Mouse (Mus musculus) left cerebral cortex, postnatal 36 days (tissue): ENCODE data around the gene Olfr551. TPM values are rescaled to one million over a fixed set of nuclear protein-coding genes. Genes with fewer than 3 reads are reported as not detected.
"Not testable (repeated sequence)": the region's sequence is repeated elsewhere in the genome, so short reads cannot be mapped to it uniquely, and the experiment has no call there.

Experiments
- DNase-seq, 2 experiments: peaks; one replicate each; pipeline ENCODE4 v3.0.0; 2021 to 2022; ENCODE audit warnings: low spot score in 2 of 2, mixed read lengths in 1 of 2
- intact Hi-C: fragments of 180-260 bp; cut with DNase I; formaldehyde crosslinking; loops from one replicate; pipeline ENCODE4 v1.15.1; 2025
- total RNA-seq, 2 experiments: library from RNA; stranded (reverse); gene quantifications; 2 replicates each; pipeline ENCODE4 v1.2.3; 2021

The Olfr551 gene
- total RNA-seq: not detected

GRCm38 (mm10) chr7:102591786-102592185, at the start of gene Olfr551:
Olfr551 (minus strand) TSS chr7:102591886.
- no peak for DNase-seq
- intact Hi-C loops: no loop called here

GRCm38 (mm10) chr7:102638132-102638531, 46.4 kb upstream of the Olfr551 start, which contains the start of gene Olfr554:
Olfr554 (plus strand) TSS chr7:102638432.
- no peak for DNase-seq
- intact Hi-C loops: no loop called here

GRCm38 (mm10) chr7:102636665-102637064, 45.0 kb upstream of the Olfr551 start:
- DNase-seq: peak in 1 of 2 experiments; percentile 10
- intact Hi-C loops: loop anchor here (2.0 kb wide), 1 partner anchor 124 kb away; no protein-coding TSS in a partner anchor

GRCm38 (mm10) chr7:102620368-102620767, 28.7 kb upstream of the Olfr551 start:
- intact Hi-C loops, DNase-seq: not testable (repeated sequence)

- intact Hi-C loops: no loop called here
- DNase-seq: no peak
Observed at GRCm38 (mm10) chr7:102619608-102620007, 27.9 kb upstream of the Olfr551 start.

- intact Hi-C loops: no loop called here
- DNase-seq: no peak
Observed at GRCm38 (mm10) chr7:102618118-102618517, 26.4 kb upstream of the Olfr551 start, which contains the start of gene Olfr553. Olfr553 (minus strand) TSS chr7:102618218.

- intact Hi-C loops: no loop called here
- no peak for DNase-seq
Observed at GRCm38 (mm10) chr7:102597378-102598031, 5.8 kb upstream of the Olfr551 start, which contains the start of gene Olfr552. Olfr552 (plus strand) TSS chr7:102597770.

GRCm38 (mm10) chr7:102575998-102576397, 15.7 kb downstream of the Olfr551 start:
- intact Hi-C loops: no loop called here

GRCm38 (mm10) chr7:102573174-102573830, 18.4 kb downstream of the Olfr551 start:
- intact Hi-C loops: no loop called here
- no peak for DNase-seq

More at GRCm38 (mm10) chr7:102575998-102576397, 15.7 kb downstream of the Olfr551 start:
- no peak for DNase-seq

GRCm38 (mm10) chr7:102571142-102571541, 20.5 kb downstream of the Olfr551 start, which contains the start of gene Olfr550:
Olfr550 (plus strand) TSS chr7:102571442.
- intact Hi-C loops: no loop called here
- DNase-seq: peak in 1 of 2 experiments; percentile 5

GRCm38 (mm10) chr7:102566219-102566618, 25.5 kb downstream of the Olfr551 start:
- intact Hi-C loops: no loop called here
- no peak for DNase-seq

GRCm38 (mm10) chr7:102564999-102565997, 26.4 kb downstream of the Olfr551 start, which contains the start of gene Trim21:
Trim21 (minus strand) TSS chr7:102565486.
- peak; percentile 18 to 46 for DNase-seq
- intact Hi-C loops: no loop called here

GRCm38 (mm10) chr7:102553279-102553678, 38.4 kb downstream of the Olfr551 start:
- intact Hi-C loops: no loop called here
- DNase-seq: no peak

- intact Hi-C loops: no loop called here
- DNase-seq: no peak
Observed at GRCm38 (mm10) chr7:102549570-102549969, 42.1 kb downstream of the Olfr551 start, which contains the start of gene Olfr549. Olfr549 (plus strand) TSS chr7:102549870.

GRCm38 (mm10) chr7:102541251-102541650, 50.4 kb downstream of the Olfr551 start:
- intact Hi-C loops: no loop called here
- DNase-seq: no peak

GRCm38 (mm10) chr7:102540596-102540995, 51.1 kb downstream of the Olfr551 start, which contains the start of gene Olfr548-ps1:
Olfr548-ps1 (plus strand) TSS chr7:102540896.
- DNase-seq: no peak
- intact Hi-C loops: no loop called here

GRCm38 (mm10) chr7:102534449-102534848, 57.2 kb downstream of the Olfr551 start, which contains the start of gene Olfr547:
Olfr547 (plus strand) TSS chr7:102534749.
- no peak for DNase-seq
- intact Hi-C loops: no loop called here
